Mouse (Mus musculus): ENCODE measurements around the gene Steap2. TPM values are rescaled to one million over a fixed set of nuclear protein-coding genes. Genes with fewer than 3 reads are reported as not detected.
A peak's percentile ranks its signal among the peaks of the same experiment; 100 is the strongest.
"Not testable (repeated sequence)": the region's sequence is repeated elsewhere in the genome, so short reads cannot be mapped to it uniquely, and the experiment has no call there.

Gene Steap2
- polyA plus RNA-seq, 1 experiment from 2014 or later = 2.8 TPM

GRCm38 (mm10) chr5:5695401-5695942 lies 1.1 kb upstream of the Steap2 start:
- 87% methylated on average over 5 of the region's 5 CpGs for WGBS
- no peaks in the 10 kb centered on the region; the same call in 1 of the 2 replicates for H3K27me3 ChIP-seq (replicated peaks)
- ATAC-seq (ENCODE audit: extremely low read depth, insufficient number of reproducible peaks, low FRiP score, low TSS enrichment) = no peak

DNA sequence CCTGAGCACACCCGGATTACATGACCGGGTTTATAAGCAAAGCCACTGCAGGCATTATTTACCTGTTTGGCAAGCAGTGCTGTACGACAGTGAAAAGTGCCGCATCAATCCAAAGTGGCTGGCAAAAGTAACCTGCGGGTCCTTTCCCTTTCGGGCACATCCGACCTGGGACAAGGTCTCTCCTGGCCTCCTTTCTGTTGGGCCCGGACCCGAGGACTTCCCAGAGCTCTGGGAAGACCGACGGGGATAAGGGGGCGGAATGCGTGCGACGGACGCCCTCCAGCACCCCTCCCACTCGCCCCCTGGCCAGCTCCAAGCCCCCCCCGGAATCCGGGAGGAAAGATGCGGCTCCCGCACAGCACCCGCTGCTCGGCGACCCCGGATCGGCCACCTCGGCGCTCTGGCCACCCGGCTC lies 830 bp downstream of the Steap2 start:
- Histone ChIP-seq H3K27ac (replicated peaks) (no peak overlapping the region; the same call in 1 of the 2 replicates), H3K4me2 (peak overlapping the region; percentile 86), H3K9ac (peak overlapping the region; percentile 90), H3K27me3 (replicated peaks) (no peaks in the 10 kb centered on the region; the same call in 1 of the 2 replicates), H3K4me1 (peaks cover 7% of the 10 kb centered on the region), H3K36me3 (no peaks in the 10 kb centered on the region), H3K9me3 (no peaks in the 10 kb centered on the region), H3K4me3 (peak overlapping the region; percentile 85)
- 1% methylated on average over 29 of the region's 29 CpGs for WGBS
- 0 out of 2 replicates have a peak, but pooled peaks have one; percentile 23 for ATAC-seq (ENCODE audit: extremely low read depth, insufficient number of reproducible peaks, low FRiP score, low TSS enrichment)

More at GRCm38 (mm10) chr5:5695401-5695942, 1.1 kb upstream of the Steap2 start:
- H3K36me3 ChIP-seq = no peaks in the 10 kb centered on the region
- H3K4me2 ChIP-seq = no peak overlapping the region
- no peaks in the 10 kb centered on the region for H3K4me1 ChIP-seq
- H3K27ac ChIP-seq (replicated peaks) = no peak overlapping the region
- H3K4me3 ChIP-seq = no peak overlapping the region
- no peak overlapping the region for H3K9ac ChIP-seq
- no peaks in the 10 kb centered on the region for H3K9me3 ChIP-seq

- Histone ChIP-seq H3K9ac (no peak overlapping the region), H3K4me3 (no peak overlapping the region), H3K27me3 (replicated peaks) (no peaks in the 10 kb centered on the region; the same call in 1 of the 2 replicates), H3K4me2 (0 out of 2 replicates have a peak overlapping the region, but pooled peaks have one; percentile 86), H3K36me3 (no peaks in the 10 kb centered on the region), H3K9me3 (no peaks in the 10 kb centered on the region), H3K27ac (replicated peaks) (no peak overlapping the region), H3K4me1 (peaks cover 18% of the 10 kb centered on the region)
- WGBS = 47% methylated on average over 4 of the region's 4 CpGs
- no peak for ATAC-seq (ENCODE audit: extremely low read depth, insufficient number of reproducible peaks, low FRiP score, low TSS enrichment)
Measured at GRCm38 (mm10) chr5:5692167-5692738, 2.1 kb downstream of the Steap2 start.

DNA sequence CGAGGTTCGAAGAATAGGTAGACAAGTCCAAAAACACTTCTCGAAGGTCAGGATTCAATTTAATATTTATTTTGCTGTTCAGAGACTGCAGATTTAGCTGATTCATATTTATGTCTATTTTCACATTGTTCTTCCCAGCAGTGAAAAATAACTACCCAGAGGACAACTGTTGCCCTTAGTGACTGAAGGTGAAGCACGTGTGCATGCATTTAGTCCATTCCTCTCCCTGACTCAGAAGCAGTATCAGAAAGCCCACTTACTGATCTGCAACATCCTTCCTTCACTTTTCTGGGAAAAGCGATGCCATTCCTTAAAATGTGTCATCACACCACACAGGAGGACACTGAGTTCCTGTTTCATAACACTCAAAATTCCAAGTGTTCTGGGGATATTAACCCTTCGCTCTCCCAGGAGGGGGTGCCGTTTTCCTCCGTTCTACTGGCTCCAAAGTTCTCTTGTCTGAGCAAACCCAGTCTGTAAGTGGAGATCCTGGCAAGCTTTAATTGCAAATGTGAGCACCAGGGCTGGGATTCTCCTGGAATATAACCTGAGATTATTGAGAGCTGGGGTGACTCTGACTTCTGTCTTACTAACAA lies 5.3 kb downstream of the Steap2 start:
- Histone ChIP-seq H3K36me3 (no peaks in the 10 kb centered on the region), H3K4me1 (peaks cover 25% of the 10 kb centered on the region), H3K27ac (replicated peaks) (no peak overlapping the region), H3K9ac (no peak overlapping the region), H3K27me3 (replicated peaks) (no peaks in the 10 kb centered on the region; the same call in 1 of the 2 replicates), H3K9me3 (no peaks in the 10 kb centered on the region), H3K4me3 (no peak overlapping the region), H3K4me2 (no peak overlapping the region)
- ATAC-seq (ENCODE audit: extremely low read depth, insufficient number of reproducible peaks, low FRiP score, low TSS enrichment) = no peak
- WGBS = 72% methylated on average over 8 of the region's 8 CpGs

- WGBS = 59% methylated on average over 6 of the region's 6 CpGs
- H3K27me3 ChIP-seq (replicated peaks) = no peaks in the 10 kb centered on the region; the same call in 1 of the 2 replicates
- no peak overlapping the region for H3K27ac ChIP-seq (replicated peaks)
- H3K4me3 ChIP-seq = no peak overlapping the region
- peaks cover 25% of the 10 kb centered on the region for H3K4me1 ChIP-seq
- no peak overlapping the region for H3K9ac ChIP-seq
- H3K9me3 ChIP-seq = no peaks in the 10 kb centered on the region
- H3K36me3 ChIP-seq = no peaks in the 10 kb centered on the region
- no peak overlapping the region for H3K4me2 ChIP-seq
- no peak for ATAC-seq (ENCODE audit: extremely low read depth, insufficient number of reproducible peaks, low FRiP score, low TSS enrichment)
Measured at GRCm38 (mm10) chr5:5688228-5688627, 6.2 kb downstream of the Steap2 start.

DNA sequence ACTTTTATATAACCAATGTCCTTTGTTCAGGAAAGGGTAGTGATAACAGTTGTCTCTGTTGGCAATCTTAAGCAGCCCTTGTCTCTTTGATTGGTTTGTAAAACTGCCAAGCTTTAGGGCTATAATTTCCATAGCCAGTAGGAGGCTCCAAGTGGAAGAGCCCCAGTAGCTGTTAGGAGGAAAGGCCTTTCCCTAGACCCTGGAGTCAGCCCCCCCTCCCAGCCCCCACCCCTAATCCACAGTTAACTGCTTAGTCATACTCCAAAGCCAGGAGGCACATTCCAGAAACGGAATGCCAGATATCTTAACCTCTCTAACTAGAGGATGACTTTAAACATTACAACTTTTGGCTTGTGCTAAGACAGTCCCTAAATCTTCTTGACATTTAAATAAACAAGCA lies 7.4 kb downstream of the Steap2 start:
- H3K27me3 ChIP-seq (replicated peaks) = no peaks in the 10 kb centered on the region; the same call in 1 of the 2 replicates
- no peak for ATAC-seq (ENCODE audit: extremely low read depth, insufficient number of reproducible peaks, low FRiP score, low TSS enrichment)
- H3K36me3 ChIP-seq = no peaks in the 10 kb centered on the region
- WGBS = 3% methylated on average over 1 of the region's 1 CpGs
- H3K4me3 ChIP-seq = no peak overlapping the region
- H3K9ac ChIP-seq = no peak overlapping the region
- H3K4me1 ChIP-seq = peaks cover 25% of the 10 kb centered on the region
- no peak overlapping the region for H3K27ac ChIP-seq (replicated peaks)
- H3K4me2 ChIP-seq = no peak overlapping the region
- H3K9me3 ChIP-seq = no peaks in the 10 kb centered on the region

DNA sequence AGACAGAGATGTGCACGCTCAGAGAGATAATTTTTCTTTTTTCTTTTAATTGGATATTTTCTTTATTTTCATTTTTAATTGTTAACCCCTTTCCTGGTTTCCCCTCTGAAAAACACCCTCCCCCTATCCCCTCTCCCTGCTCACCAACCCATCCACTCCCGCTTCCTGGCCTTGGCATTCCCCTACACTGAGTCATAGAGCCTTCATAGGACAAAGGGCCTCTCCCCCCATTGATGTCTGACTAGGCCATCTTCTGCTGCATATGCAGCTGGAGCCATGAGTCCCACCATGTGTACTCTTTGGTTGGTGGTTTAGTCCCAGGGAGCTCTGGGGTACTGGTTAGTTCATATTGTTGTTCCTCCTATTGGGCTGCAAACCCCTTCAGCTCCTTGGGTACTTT lies 9.4 kb downstream of the Steap2 start:
- not testable (repeated sequence) for ATAC-seq (ENCODE audit: extremely low read depth, insufficient number of reproducible peaks, low FRiP score, low TSS enrichment); H3K36me3 ChIP-seq; H3K4me3 ChIP-seq; H3K9ac ChIP-seq; H3K27ac ChIP-seq (replicated peaks); H3K9me3 ChIP-seq; H3K4me2 ChIP-seq; H3K27me3 ChIP-seq (replicated peaks)
- whole genome bisulfite sequencing = 73% methylated on average over 2 of the region's 2 CpGs
- peaks cover 25% of the 10 kb centered on the region for H3K4me1 ChIP-seq

GRCm38 (mm10) chr5:5683292-5683691 lies 11.1 kb downstream of the Steap2 start:
- WGBS = 71% methylated on average over 4 of the region's 4 CpGs
- Histone ChIP-seq H3K36me3 (no peaks in the 10 kb centered on the region), H3K4me2 (no peak overlapping the region), H3K4me3 (no peak overlapping the region), H3K9me3 (no peaks in the 10 kb centered on the region), H3K27me3 (replicated peaks) (no peaks in the 10 kb centered on the region), H3K9ac (no peak overlapping the region), H3K27ac (replicated peaks) (no peak overlapping the region), H3K4me1 (peaks cover 16% of the 10 kb centered on the region)
- ATAC-seq (ENCODE audit: extremely low read depth, insufficient number of reproducible peaks, low FRiP score, low TSS enrichment) = no peak

GRCm38 (mm10) chr5:5679459-5679858 lies 14.9 kb downstream of the Steap2 start:
- no peak for ATAC-seq (ENCODE audit: extremely low read depth, insufficient number of reproducible peaks, low FRiP score, low TSS enrichment)
- Histone ChIP-seq H3K9ac (no peak overlapping the region), H3K27me3 (replicated peaks) (no peaks in the 10 kb centered on the region), H3K4me2 (no peak overlapping the region), H3K4me1 (no peaks in the 10 kb centered on the region), H3K9me3 (no peaks in the 10 kb centered on the region), H3K36me3 (peaks cover 3% of the 10 kb centered on the region; the same call in 1 of the 2 replicates), H3K4me3 (no peak overlapping the region), H3K27ac (replicated peaks) (no peak overlapping the region)

DNA sequence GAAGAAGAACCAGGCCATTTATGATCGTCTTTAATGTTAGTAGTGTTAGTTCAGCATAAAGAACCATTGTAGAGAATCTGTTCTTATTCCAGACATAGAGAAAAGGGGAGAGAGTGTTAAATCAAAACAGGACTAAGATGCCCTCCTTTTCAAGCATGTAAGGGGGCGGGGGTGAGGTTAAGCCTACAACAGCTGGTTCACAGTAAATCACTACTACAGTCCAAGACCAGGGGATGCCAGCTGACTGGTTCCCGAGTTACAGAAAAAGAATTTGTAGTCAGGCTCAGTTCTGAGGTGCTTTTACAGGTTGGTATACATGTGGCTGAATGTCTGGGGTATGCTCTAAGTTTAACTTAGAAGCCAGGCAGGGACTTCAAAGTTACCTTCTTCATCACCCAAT lies 18.3 kb downstream of the Steap2 start:
- WGBS = 72% methylated on average over 3 of the region's 3 CpGs
- no peak overlapping the region for H3K27ac ChIP-seq (replicated peaks)
- H3K27me3 ChIP-seq (replicated peaks) = no peaks in the 10 kb centered on the region
- H3K9ac ChIP-seq = no peak overlapping the region
- no peak overlapping the region for H3K4me2 ChIP-seq
- peaks cover 5% of the 10 kb centered on the region; the same call in 1 of the 2 replicates for H3K36me3 ChIP-seq
- H3K4me3 ChIP-seq = no peak overlapping the region
- no peaks in the 10 kb centered on the region for H3K9me3 ChIP-seq
- H3K4me1 ChIP-seq = no peaks in the 10 kb centered on the region
- no peak for ATAC-seq (ENCODE audit: extremely low read depth, insufficient number of reproducible peaks, low FRiP score, low TSS enrichment)

GRCm38 (mm10) chr5:5668920-5669319 lies 25.5 kb downstream of the Steap2 start:
- Histone ChIP-seq H3K27me3 (replicated peaks) (no peaks in the 10 kb centered on the region), H3K4me3 (no peak overlapping the region), H3K9ac (no peak overlapping the region), H3K4me1 (peaks cover 3% of the 10 kb centered on the region; the same call in 1 of the 2 replicates), H3K9me3 (no peaks in the 10 kb centered on the region), H3K4me2 (no peak overlapping the region), H3K27ac (replicated peaks) (no peak overlapping the region), H3K36me3 (0 out of 2 replicates have a peak, but pooled peaks cover 5% of the 10 kb centered on the region)
- WGBS = 54% methylated on average over 7 of the region's 7 CpGs
- no peak for ATAC-seq (ENCODE audit: extremely low read depth, insufficient number of reproducible peaks, low FRiP score, low TSS enrichment)
